Mouse (Mus musculus) liver, embryonic 14.5 days (tissue): ENCODE measurements around the gene Slc2a1.

ENCODE experiments used
- CTCF ChIP-seq: IDR thresholded peaks from 2 replicates; pipeline ENCODE4 v1.5.1; 2016; ENCODE audit warnings: antibody characterized with exemption, low read depth, control low read depth
- EP300 ChIP-seq: IDR thresholded peaks from 2 replicates; pipeline ENCODE4 v1.6.1; 2016; ENCODE audit warnings: antibody characterized with exemption, low read depth

- no peak for TF ChIP-seq CTCF
- no peak for TF ChIP-seq EP300
Observed at GRCm38 (mm10) chr4:119146816-119147215, 38.3 kb downstream of the Slc2a1 start.
